Mouse (Mus musculus): ENCODE data around the gene Gm11985. TPM values are rescaled to one million over a fixed set of nuclear protein-coding genes. Genes with fewer than 3 reads are reported as not detected.

Gm11985 gene
- total and polyA plus RNA-seq, 3 experiments: not detected

DNA sequence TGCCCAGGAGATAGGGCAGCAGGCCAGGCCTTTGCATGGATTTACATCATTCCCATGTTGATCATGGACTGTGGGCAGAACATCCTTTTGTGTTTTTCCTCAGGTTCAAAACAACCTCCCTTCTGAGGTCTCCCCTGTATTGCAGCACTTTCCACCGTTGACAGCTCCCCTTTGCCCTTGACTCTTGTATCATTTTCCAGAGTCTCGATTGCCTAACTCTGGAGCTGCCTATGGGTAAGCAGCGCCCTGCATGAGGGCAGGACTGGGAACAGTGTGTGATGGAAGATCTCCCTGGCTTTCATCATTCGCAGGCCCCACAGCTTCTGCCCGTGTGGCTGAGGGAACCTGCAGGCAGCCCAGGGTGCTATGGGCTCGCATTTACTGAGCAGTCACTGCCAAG is 4.3 kb upstream of the Gm11985 start:
- Histone ChIP-seq H3K4me1 (ENCODE audit: control insufficient read depth in 1 of 2, insufficient read depth in 2 of 2) (no peaks in the 10 kb centered on the region), H3K9ac (ENCODE audit: insufficient read depth, low read depth) (no peak overlapping the region), H3K9me3 (replicated peaks; ENCODE audit: low read length) (peaks cover 56% of the 10 kb centered on the region), H3K4me2 (ENCODE audit: insufficient read depth, low read depth, poor library complexity, severe bottlenecking) (no peak overlapping the region), H3K27me3 (replicated peaks) (peaks cover 10% of the 10 kb centered on the region), H3K27ac (ENCODE audit: insufficient read depth, low read depth) (no peak overlapping the region), H3K4me3 (replicated peaks in 1 of 3; ENCODE audit: low read depth in 2 of 3, low read length in 2 of 3, poor library complexity in 1 of 3) (no peak overlapping the region), H3K79me2 (replicated peaks; ENCODE audit: control insufficient read depth, extremely low read depth, insufficient read depth, poor library complexity, severe bottlenecking) (no peaks in the 10 kb centered on the region), H3K36me3 (replicated peaks in 1 of 2; ENCODE audit: control insufficient read depth in 1 of 2, insufficient read depth in 1 of 2, low read length in 1 of 2) (no peaks in the 10 kb centered on the region)
- TF ChIP-seq RCOR1 (conservative IDR thresholded peaks at IDR 0.05; ENCODE audit: low read depth, low read length) (no peak), IRF4 (IDR thresholded peaks at IDR 0.05; ENCODE audit: low read depth, low read length) (no peak), MYC (IDR thresholded peaks at IDR 0.05; ENCODE audit: low read depth, low read length) (no peak), CTCF (conservative IDR thresholded peaks at IDR 0.05 in 1 of 2, IDR thresholded peaks at IDR 0.05 in 1 of 2; ENCODE audit: low read depth in 2 of 2, low read length in 2 of 2) (no peak)
- no peak for DNase-seq (ENCODE audit: extremely low read depth)
- dilution Hi-C loops (cut with MboI; ENCODE audit: extremely low pct_ligation_motif_present, extremely low pct_unique_long_range_greater_than_20kb, low sequenced_read_pairs): no loop called here
- in situ Hi-C loops (cut with MboI; ENCODE audit: low pct_ligation_motif_present, low pct_unique_long_range_greater_than_20kb, low sequenced_read_pairs): no loop called here

DNA sequence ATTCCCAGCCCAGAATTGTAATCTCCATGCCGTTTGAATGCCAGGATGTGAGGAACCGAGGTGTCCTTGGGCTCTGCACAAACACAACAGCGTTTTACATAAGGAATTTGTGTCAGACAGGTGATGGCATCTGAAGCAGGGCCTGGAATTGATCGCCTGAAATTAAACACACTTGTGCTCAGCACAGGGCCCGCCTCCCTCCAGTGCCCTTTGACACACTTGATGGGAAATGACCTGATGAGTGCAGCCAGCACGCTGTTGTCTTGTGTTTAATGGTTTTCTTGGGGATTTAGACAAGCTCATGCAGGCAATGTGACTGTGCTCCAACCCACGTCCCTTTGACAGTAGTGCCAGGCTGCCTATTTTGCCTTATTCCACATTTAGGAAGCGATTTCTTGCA is 897 bp downstream of the Gm11985 start:
- dilution Hi-C loops (cut with MboI; ENCODE audit: extremely low pct_ligation_motif_present, extremely low pct_unique_long_range_greater_than_20kb, low sequenced_read_pairs): no loop called here
- peaks cover 37% of the 10 kb centered on the region for H3K9me3 ChIP-seq (replicated peaks; ENCODE audit: low read length)
- no peaks in the 10 kb centered on the region for H3K36me3 ChIP-seq (replicated peaks in 1 of 2; ENCODE audit: control insufficient read depth in 1 of 2, insufficient read depth in 1 of 2, low read length in 1 of 2)
- in situ Hi-C loops (cut with MboI; ENCODE audit: low pct_ligation_motif_present, low pct_unique_long_range_greater_than_20kb, low sequenced_read_pairs): no loop called here
- no peak overlapping the region for H3K27ac ChIP-seq (ENCODE audit: insufficient read depth, low read depth)
- H3K4me3 ChIP-seq (replicated peaks in 1 of 3; ENCODE audit: low read depth in 2 of 3, low read length in 2 of 3, poor library complexity in 1 of 3): no peak overlapping the region
- peaks cover 29% of the 10 kb centered on the region for H3K27me3 ChIP-seq (replicated peaks)
- TF ChIP-seq TBP (conservative IDR thresholded peaks at IDR 0.05; ENCODE audit: low read depth, low read length) (no peak), POLR2A (IDR thresholded peaks at IDR 0.05; ENCODE audit: low read depth, low read length) (no peak), SIN3A (IDR thresholded peaks at IDR 0.05; ENCODE audit: low read length) (no peak), USF1 (IDR thresholded peaks at IDR 0.05; ENCODE audit: low read depth, low read length) (no peak), ZKSCAN1 (IDR thresholded peaks at IDR 0.05; ENCODE audit: borderline replicate concordance, low read depth, low read length) (no peak), CTCF (conservative IDR thresholded peaks at IDR 0.05 in 1 of 2, IDR thresholded peaks at IDR 0.05 in 1 of 2; ENCODE audit: low read depth in 2 of 2, low read length in 2 of 2) (no peak), ZMIZ1 (IDR thresholded peaks at IDR 0.05; ENCODE audit: low read depth, low read length) (no peak), SMC3 (IDR thresholded peaks at IDR 0.05; ENCODE audit: low read depth, low read length) (no peak), POLR2AphosphoS2 (IDR thresholded peaks at IDR 0.05; ENCODE audit: low read depth, low read length) (no peak), ZC3H11A (IDR thresholded peaks at IDR 0.05; ENCODE audit: low read depth, low read length) (no peak), E2F4 (IDR thresholded peaks at IDR 0.05; ENCODE audit: insufficient replicate concordance, low read depth, low read length) (no peak), ZNF384 (IDR thresholded peaks at IDR 0.05; ENCODE audit: low read depth, low read length) (no peak), KAT2A (IDR thresholded peaks at IDR 0.05; ENCODE audit: insufficient replicate concordance, low read length) (no peak), GABPA (IDR thresholded peaks at IDR 0.05; ENCODE audit: insufficient replicate concordance, low read depth, low read length) (no peak), JUND (conservative IDR thresholded peaks at IDR 0.05; ENCODE audit: low read depth, low read length) (no peak), MXI1 (IDR thresholded peaks at IDR 0.05; ENCODE audit: low read depth, low read length) (no peak)
- H3K9ac ChIP-seq (ENCODE audit: insufficient read depth, low read depth): no peak overlapping the region
- no peaks in the 10 kb centered on the region for H3K79me2 ChIP-seq (replicated peaks; ENCODE audit: control insufficient read depth, extremely low read depth, insufficient read depth, poor library complexity, severe bottlenecking)
- H3K4me1 ChIP-seq (ENCODE audit: control insufficient read depth in 1 of 2, insufficient read depth in 2 of 2): no peaks in the 10 kb centered on the region
- no peak overlapping the region for H3K4me2 ChIP-seq (ENCODE audit: insufficient read depth, low read depth, poor library complexity, severe bottlenecking)
- DNase-seq (ENCODE audit: extremely low read depth): no peak
